Mouse (Mus musculus) ES-Bruce4 (cell line): Measurements from ENCODE around the gene Olfr969.

Experiments used
- CTCF ChIP-seq: IDR thresholded peaks from one replicate; pipeline ENCODE4 v1.8.1; 2011; ENCODE audit warnings: low read depth, low read length
- EP300 ChIP-seq: IDR thresholded peaks from 2 replicates; pipeline ENCODE4 v1.6.1; 2011; ENCODE audit warnings: low read depth, low read length; ENCODE audit not compliant: insufficient read depth
- POLR2A ChIP-seq: IDR thresholded peaks from one replicate; pipeline ENCODE4 v1.8.1; 2011; ENCODE audit warnings: low read length; ENCODE audit not compliant: insufficient read depth

DNA sequence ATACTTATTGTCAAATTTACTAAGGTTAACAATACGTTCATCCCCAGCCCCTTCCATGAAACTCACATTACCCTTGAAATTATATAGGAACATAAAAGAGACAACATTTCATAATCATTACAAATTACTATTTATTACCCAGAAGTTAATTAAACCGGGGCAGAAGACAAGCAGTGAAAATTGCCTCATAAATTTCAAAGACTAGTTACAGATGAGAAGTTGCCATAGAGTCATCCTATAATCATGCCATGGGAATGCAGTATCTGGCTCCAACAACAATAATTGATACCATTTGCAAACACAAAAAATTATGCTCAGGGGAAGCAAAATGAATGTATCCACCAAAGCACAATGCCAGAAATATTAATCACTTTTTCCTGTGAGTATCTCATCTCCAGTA, at the start of gene Olfr969:
- TF ChIP-seq CTCF, result no peak
- no peak for TF ChIP-seq POLR2A
- TF ChIP-seq EP300, result no peak
